Mouse (Mus musculus) neural tube, embryonic 12.5 days (tissue): ENCODE data around the gene Rhobtb1. TPM values are rescaled to one million over a fixed set of nuclear protein-coding genes. Genes with fewer than 3 reads are reported as not detected.

ENCODE experiments used
- ATAC-seq: fragments of 200-750 bp; cut with Nextera tagmentation; 2 replicates; pipeline ENCODE4 v1.8.0; 2017; ENCODE audit warnings: low read depth, mild to moderate bottlenecking, moderate TSS enrichment, moderate library complexity; ENCODE audit not compliant: low FRiP score
- H3K27ac ChIP-seq: fragments of 300-500 bp; sonication (generic); 2 replicates; pipeline ENCODE4 v1.5.1; 2016
- H3K27me3 ChIP-seq: fragments of 300-500 bp; sonication (generic); replicated peaks from 2 replicates; pipeline ENCODE4 v1.6.1; 2016; ENCODE audit warnings: mild to moderate bottlenecking
- H3K36me3 ChIP-seq: fragments of 300-500 bp; sonication (generic); 2 replicates; pipeline ENCODE4 v1.6.1; 2016; ENCODE audit warnings: mild to moderate bottlenecking
- H3K4me1 ChIP-seq: fragments of 300-500 bp; sonication (generic); 2 replicates; pipeline ENCODE4 v1.6.1; 2016
- H3K4me2 ChIP-seq: fragments of 300-500 bp; sonication (generic); replicated peaks from 2 replicates; pipeline ENCODE4 v1.6.1; 2016; ENCODE audit warnings: mild to moderate bottlenecking
- H3K4me3 ChIP-seq: fragments of 300-500 bp; sonication (generic); 2 replicates; pipeline ENCODE4 v1.5.1; 2016
- H3K9ac ChIP-seq: fragments of 300-500 bp; sonication (generic); 2 replicates; pipeline ENCODE4 v1.6.1; 2016; ENCODE audit warnings: mild to moderate bottlenecking
- H3K9me3 ChIP-seq: fragments of 300-500 bp; sonication (generic); 2 replicates; pipeline ENCODE4 v1.6.1; 2016; ENCODE audit warnings: mild to moderate bottlenecking
- WGBS: fragments of 180-500 bp; shearing (Covaris S2); methylation state at CpG from one replicate; pipeline ENCODE4 v1.1.7; 2016; 5-methylcytosine and 5-hydroxymethylcytosine counted together
- polyA plus RNA-seq: library from polyadenylated mRNA; unstranded; fragments of >200 nt; fragmentation: Nextera tagmentation; extraction: Ambion mirVana; gene quantifications from 2 replicates; pipeline ENCODE4 v1.2.1, GENCODE M21; 2016

Gene Rhobtb1
- 16.0 and 18.4 TPM in 2 replicates for polyA plus RNA-seq

DNA sequence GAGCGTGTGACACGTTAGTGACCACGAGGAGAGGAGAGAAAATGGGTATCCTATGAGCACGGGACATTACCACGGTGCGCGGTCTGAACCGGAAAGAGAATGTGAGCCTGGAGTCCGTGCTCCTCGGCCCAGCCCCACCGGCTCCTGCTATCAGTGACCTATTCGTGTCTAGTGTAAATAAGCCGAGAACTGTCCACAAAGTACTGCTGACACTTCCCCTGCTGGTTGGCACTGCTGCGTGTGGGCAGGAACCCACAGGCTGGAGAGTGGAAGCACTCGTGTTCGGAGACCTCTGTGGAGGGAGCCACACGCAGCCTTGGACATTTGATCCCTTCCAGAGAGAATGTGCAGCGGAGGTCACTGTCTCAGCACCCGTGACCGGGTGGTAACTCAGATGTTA, at the start of gene Rhobtb1:
Gene Rhobtb1 (plus strand): TSS at position 390 of the 400 bp plus-strand sequence.
- Histone ChIP-seq H3K9me3 (no peaks in the 10 kb centered on the region), H3K9ac (no peak within 1 kb of the TSS), H3K36me3 (no peaks in the 10 kb centered on the region), H3K4me3 (no peak within 1 kb of the TSS), H3K27ac (no peak within 1 kb of the TSS), H3K27me3 (no peaks in the 10 kb centered on the region), H3K4me2 (no peak within 1 kb of the TSS), H3K4me1 (no peaks in the 10 kb centered on the region)
- ATAC-seq, result no peak
- WGBS, result 86% methylated on average over 20 of the region's 20 CpGs

DNA sequence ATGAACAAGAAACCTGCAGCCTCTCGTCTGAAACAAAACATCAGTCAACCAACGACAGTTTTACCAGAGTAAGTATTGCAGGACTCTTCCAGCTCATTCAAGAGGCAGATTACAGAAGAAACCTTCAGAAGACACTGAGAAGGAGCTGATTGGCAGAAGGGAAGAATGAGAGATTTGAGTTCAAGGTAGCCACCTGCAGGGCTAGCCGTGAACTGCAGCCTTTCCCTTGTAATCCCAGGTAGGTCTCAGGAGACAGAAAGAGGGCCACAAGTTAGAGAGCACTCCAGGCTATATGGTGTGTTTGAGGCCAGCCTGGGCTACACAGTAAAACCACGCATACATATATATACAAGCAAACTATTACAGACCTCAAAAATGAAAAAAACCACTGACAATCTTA, 49.2 kb upstream of the Rhobtb1 start:
- no peak overlapping the region for H3K4me3 ChIP-seq
- H3K36me3 ChIP-seq, result no peaks in the 10 kb centered on the region
- no peak overlapping the region for H3K9ac ChIP-seq
- H3K4me1 ChIP-seq, result no peaks in the 10 kb centered on the region
- ATAC-seq, result no peak
- 79% methylated on average over 4 of the region's 4 CpGs for WGBS
- no peak overlapping the region for H3K27ac ChIP-seq
- 0 out of 2 replicates have a peak, but pooled peaks cover 2% of the 10 kb centered on the region for H3K9me3 ChIP-seq
- no peaks in the 10 kb centered on the region for H3K27me3 ChIP-seq
- H3K4me2 ChIP-seq, result no peak overlapping the region

DNA sequence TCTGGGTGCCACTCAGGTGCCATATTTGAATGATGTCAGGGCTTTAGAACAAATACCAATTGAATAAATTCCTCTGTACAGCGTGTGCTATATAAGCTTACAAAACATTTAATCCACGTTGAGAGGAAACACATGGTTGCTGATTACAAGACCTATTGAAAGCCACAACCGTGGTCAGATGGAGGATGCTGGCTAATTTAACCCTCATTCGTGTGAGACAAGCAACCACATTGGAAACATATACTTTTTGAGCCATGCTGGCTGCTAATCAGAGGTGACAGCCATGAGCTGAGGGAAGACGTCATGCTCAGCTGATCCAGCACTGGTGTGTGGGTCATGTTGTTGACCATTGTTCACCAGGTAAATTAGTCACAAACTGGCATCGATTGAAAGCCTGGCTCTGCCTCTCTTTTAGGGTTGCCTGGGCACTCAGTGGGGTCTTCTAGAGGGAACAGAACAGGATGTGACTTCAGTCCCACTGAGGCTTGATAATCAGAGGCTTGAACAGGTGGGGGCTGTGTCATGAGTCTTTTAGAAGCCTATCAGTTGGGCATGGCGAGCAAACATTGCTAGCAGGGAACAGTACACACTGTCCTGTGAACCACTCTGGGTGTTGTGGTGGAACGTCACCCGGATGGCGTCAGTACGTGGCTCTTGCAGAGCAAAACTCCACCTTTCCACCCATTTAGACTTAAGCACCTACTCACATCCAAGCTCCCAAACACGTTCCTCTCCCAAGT, 46.9 kb upstream of the Rhobtb1 start:
- no peak overlapping the region for H3K4me2 ChIP-seq
- ATAC-seq, result no peak
- no peaks in the 10 kb centered on the region for H3K9me3 ChIP-seq
- H3K27ac ChIP-seq, result no peak overlapping the region
- 91% methylated on average over 12 of the region's 12 CpGs for WGBS
- no peaks in the 10 kb centered on the region for H3K27me3 ChIP-seq
- no peaks in the 10 kb centered on the region for H3K36me3 ChIP-seq
- H3K4me3 ChIP-seq, result no peak overlapping the region
- no peaks in the 10 kb centered on the region for H3K4me1 ChIP-seq
- no peak overlapping the region for H3K9ac ChIP-seq

DNA sequence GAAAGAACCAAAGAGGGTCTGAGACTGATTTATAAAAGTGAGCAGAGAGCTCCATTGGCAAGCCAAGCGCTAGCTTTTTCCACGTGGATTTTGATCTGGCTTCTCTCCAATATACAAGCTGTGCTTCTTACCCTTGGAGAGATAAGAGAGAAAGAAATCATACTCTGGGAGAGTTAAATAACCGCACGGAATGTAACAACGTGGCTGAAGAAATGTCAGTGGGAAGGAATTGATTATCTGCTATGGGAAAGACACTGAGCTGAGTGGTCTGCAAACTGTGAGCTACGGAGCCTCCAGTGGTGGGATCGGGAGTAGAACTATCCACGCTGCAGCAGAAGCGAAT, 46.4 kb upstream of the Rhobtb1 start:
- Histone ChIP-seq H3K4me1 (no peaks in the 10 kb centered on the region), H3K4me3 (no peak overlapping the region), H3K9me3 (no peaks in the 10 kb centered on the region), H3K27me3 (no peaks in the 10 kb centered on the region), H3K36me3 (no peaks in the 10 kb centered on the region), H3K4me2 (no peak overlapping the region), H3K9ac (no peak overlapping the region), H3K27ac (no peak overlapping the region)
- 82% methylated on average over 9 of the region's 9 CpGs for WGBS
- no peak for ATAC-seq

DNA sequence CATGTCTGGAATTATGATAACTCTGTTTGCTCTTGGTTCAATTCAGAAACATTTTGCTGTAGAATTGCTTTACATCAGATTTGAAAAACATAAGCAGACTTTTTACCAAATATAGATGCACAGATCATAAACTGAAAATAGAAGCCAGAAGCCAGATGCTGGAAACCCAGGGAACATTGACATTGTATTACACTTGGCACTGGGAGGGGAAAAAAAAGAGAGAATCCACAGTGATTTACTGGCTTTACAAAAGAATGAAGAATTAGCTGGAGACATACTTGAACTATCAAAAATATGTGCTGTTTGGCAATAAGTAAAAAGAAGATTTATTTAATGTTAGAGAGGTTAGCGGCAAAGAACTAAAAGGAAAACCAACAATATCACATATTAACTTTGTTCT, 44.4 kb upstream of the Rhobtb1 start:
- Histone ChIP-seq H3K4me3 (no peak overlapping the region), H3K4me2 (no peak overlapping the region), H3K36me3 (no peaks in the 10 kb centered on the region), H3K27me3 (no peaks in the 10 kb centered on the region), H3K27ac (no peak overlapping the region), H3K9ac (no peak overlapping the region), H3K9me3 (no peaks in the 10 kb centered on the region), H3K4me1 (no peaks in the 10 kb centered on the region)
- 90% methylated on average over 1 of the region's 1 CpGs for WGBS
- no peak for ATAC-seq

DNA sequence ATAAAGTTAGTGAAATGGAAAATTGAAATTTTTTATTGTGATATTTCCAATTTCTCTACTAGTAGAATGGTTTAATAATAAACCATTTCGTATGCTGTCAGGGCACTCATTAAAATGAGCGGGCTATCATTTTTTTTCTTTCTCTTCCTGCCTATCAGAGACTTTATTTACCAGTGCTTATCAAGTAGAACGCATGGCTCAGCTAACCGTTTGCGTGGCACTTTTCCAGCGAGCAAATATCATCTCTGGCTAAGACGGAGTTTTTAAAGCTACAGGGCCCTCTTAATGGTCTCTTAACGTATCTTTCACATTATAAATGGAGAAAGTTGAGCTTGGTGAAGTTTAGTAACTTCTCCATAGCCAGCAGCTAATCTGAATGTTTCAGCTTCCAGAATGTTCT, 44.0 kb upstream of the Rhobtb1 start:
- H3K36me3 ChIP-seq, result no peaks in the 10 kb centered on the region
- no peak overlapping the region for H3K9ac ChIP-seq
- ATAC-seq, result no peak
- no peak overlapping the region for H3K4me3 ChIP-seq
- no peaks in the 10 kb centered on the region for H3K4me1 ChIP-seq
- no peak overlapping the region for H3K27ac ChIP-seq
- no peak overlapping the region for H3K4me2 ChIP-seq
- no peaks in the 10 kb centered on the region for H3K9me3 ChIP-seq
- H3K27me3 ChIP-seq, result no peaks in the 10 kb centered on the region
- WGBS, result 83% methylated on average over 8 of the region's 8 CpGs

DNA sequence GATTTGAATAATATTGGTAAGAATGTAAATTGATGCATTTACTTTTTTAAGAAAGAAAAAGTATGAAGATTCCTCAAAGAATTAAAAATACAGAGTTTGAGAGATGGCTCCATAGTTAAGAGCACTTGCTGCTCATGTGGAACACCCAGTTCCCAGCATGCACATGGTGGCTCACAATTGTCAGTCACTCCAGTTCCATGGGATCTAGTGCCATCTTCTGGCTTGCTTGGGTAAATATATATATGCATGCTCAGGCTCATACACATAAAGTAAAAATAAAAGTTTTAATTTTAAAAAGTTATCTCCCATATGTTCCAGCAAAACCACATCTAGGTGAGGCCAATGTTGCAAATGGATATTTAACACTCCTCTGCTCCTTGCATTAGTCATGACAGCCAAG, 36.9 kb upstream of the Rhobtb1 start:
- Histone ChIP-seq H3K9me3 (no peaks in the 10 kb centered on the region), H3K4me2 (no peak overlapping the region), H3K27me3 (no peaks in the 10 kb centered on the region), H3K9ac (no peak overlapping the region), H3K36me3 (no peaks in the 10 kb centered on the region), H3K4me1 (no peaks in the 10 kb centered on the region), H3K27ac (no peak overlapping the region), H3K4me3 (no peak overlapping the region)
- no peak for ATAC-seq

DNA sequence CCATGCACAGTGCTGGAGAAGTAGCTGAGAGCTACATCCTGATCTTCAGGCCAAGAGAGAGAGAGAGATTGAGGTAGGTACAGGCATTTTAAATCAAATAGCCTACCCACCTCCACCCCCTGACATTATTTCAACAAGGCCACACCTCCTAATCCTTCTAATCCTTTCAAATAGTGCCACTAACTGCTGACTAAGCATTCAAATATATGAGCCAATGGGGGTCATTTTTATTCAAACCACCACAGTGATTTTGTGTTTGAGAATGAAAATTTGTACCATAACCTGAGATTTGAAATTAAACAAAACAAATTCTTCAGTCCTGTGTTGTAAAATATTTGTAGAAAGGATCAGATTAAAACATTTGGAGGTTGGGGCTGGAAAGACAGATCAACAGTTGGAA, 33.2 kb upstream of the Rhobtb1 start:
- no peak overlapping the region for H3K27ac ChIP-seq
- no peak overlapping the region for H3K9ac ChIP-seq
- no peak for ATAC-seq
- no peaks in the 10 kb centered on the region for H3K4me1 ChIP-seq
- H3K4me3 ChIP-seq, result no peak overlapping the region
- no peaks in the 10 kb centered on the region for H3K9me3 ChIP-seq
- no peaks in the 10 kb centered on the region for H3K36me3 ChIP-seq
- H3K4me2 ChIP-seq, result no peak overlapping the region
- no peaks in the 10 kb centered on the region for H3K27me3 ChIP-seq

DNA sequence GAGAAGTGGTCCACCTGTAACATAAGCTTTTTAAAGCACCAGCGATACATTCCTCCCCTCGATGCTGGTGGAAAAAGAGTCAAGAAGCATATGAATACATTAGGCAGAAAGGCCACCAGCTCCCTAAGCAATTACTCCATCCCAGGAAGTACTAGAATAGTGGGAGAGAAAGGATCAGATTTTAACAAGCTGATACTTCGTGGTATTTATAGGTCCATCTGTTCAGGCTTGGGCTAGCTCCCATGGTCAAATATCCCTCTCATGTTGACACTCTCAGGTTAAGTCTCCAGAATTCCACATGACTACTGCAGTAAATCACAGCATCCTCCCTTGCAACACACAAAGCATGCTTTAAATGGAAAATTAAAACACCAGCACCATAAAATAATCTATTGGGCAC, 32.3 kb upstream of the Rhobtb1 start:
- Histone ChIP-seq H3K27me3 (no peaks in the 10 kb centered on the region), H3K27ac (no peak overlapping the region), H3K4me1 (no peaks in the 10 kb centered on the region), H3K9me3 (no peaks in the 10 kb centered on the region), H3K36me3 (no peaks in the 10 kb centered on the region), H3K4me2 (no peak overlapping the region), H3K4me3 (no peak overlapping the region), H3K9ac (no peak overlapping the region)
- 79% methylated on average over 3 of the region's 3 CpGs for WGBS
- ATAC-seq, result no peak

DNA sequence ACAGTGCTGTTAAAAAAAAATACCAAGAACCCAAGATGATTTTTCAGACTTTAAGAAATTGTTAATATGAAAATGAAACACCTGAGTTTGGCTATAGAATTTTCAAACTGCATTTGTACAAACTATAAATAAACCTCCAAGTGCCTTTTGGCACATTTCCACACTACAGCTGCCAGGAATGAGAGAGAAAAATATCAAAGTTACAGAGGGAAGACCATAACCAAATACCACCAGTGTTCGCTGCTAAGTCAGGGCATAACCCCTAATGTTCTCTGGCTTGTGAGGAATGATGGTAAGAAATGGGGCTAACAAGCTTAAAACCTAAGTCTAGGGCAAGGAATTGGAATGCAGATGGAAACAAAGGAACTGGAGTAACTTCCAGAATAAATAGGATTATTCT, 31.8 kb upstream of the Rhobtb1 start:
- ATAC-seq, result no peak
- no peaks in the 10 kb centered on the region for H3K36me3 ChIP-seq
- WGBS, result 83% methylated on average over 1 of the region's 1 CpGs
- H3K4me2 ChIP-seq, result no peak overlapping the region
- no peaks in the 10 kb centered on the region for H3K4me1 ChIP-seq
- no peak overlapping the region for H3K27ac ChIP-seq
- H3K9me3 ChIP-seq, result no peaks in the 10 kb centered on the region
- H3K9ac ChIP-seq, result no peak overlapping the region
- H3K27me3 ChIP-seq, result no peaks in the 10 kb centered on the region
- no peak overlapping the region for H3K4me3 ChIP-seq

DNA sequence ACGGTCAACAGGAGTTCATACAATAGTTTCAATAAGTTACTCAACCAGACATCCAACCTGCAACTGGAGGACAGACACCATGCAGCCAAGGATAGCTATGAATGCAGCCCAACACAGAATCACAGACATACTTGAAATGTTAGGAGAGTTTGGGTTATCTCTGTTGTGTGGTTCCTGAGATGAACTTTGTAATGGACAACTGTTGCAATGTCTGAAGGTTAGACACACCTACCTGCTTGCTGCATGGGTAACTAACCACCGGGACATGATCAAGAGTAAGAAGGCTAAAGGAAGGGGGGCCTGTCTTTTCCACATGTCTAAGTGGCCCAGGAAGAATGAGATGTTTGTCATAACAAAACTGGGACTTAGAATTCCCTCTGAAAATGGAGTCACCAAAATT, 24.7 kb upstream of the Rhobtb1 start:
- H3K9ac ChIP-seq, result no peak overlapping the region
- 0 out of 2 replicates have a peak, but pooled peaks cover 2% of the 10 kb centered on the region for H3K4me1 ChIP-seq
- no peak overlapping the region for H3K4me2 ChIP-seq
- WGBS, result 96% methylated on average over 2 of the region's 2 CpGs
- no peaks in the 10 kb centered on the region for H3K27me3 ChIP-seq
- ATAC-seq, result no peak
- H3K9me3 ChIP-seq, result no peaks in the 10 kb centered on the region
- no peak overlapping the region for H3K4me3 ChIP-seq
- H3K27ac ChIP-seq, result no peak overlapping the region
- H3K36me3 ChIP-seq, result no peaks in the 10 kb centered on the region

DNA sequence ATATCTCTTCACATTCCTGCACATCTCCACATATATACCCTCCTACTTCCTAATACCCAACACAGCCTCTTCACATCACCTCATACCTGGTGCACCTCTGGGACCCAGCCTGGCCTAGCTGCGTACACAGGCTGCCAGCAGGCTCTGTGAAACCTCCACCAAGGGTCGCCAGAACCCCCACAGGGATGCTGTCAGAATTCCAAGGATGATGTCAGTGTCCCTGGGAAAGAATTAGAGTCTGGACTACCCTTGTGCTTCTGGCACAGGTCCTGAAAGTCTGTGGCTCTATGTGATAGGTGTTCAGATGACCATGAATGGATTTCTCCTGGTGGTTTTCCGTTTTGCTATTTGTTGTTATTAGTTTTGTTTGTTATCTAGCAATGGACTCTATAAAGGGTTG, 22.7 kb upstream of the Rhobtb1 start:
- ATAC-seq, result no peak
- Histone ChIP-seq H3K36me3 (no peaks in the 10 kb centered on the region), H3K27ac (no peak overlapping the region), H3K27me3 (no peaks in the 10 kb centered on the region), H3K9ac (no peak overlapping the region), H3K4me3 (no peak overlapping the region), H3K4me2 (no peak overlapping the region), H3K4me1 (0 out of 2 replicates have a peak, but pooled peaks cover 2% of the 10 kb centered on the region), H3K9me3 (no peaks in the 10 kb centered on the region)
- WGBS, result 84% methylated on average over 3 of the region's 3 CpGs

DNA sequence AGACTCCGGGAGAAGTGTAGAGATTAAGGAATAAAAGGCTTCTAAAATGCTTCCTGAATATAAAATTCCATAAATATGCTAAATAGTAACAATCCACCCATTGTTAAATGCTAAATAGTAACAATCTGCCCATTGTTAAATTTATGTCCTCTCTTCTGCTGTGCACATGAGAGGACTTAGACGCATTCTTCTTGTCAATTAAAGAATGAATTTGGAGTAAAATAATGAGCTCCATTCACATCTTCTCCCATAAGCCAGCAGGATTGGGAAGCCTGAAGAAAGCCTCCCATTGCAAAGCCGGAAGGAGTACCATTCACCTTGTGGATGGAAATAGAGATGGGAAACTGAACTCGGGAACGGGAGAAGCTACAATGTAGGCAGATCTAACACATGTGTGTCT, 20.6 kb upstream of the Rhobtb1 start:
- Histone ChIP-seq H3K4me1 (0 out of 2 replicates have a peak, but pooled peaks cover 2% of the 10 kb centered on the region), H3K27ac (no peak overlapping the region), H3K9ac (no peak overlapping the region), H3K27me3 (no peaks in the 10 kb centered on the region), H3K4me3 (no peak overlapping the region), H3K36me3 (no peaks in the 10 kb centered on the region), H3K9me3 (no peaks in the 10 kb centered on the region), H3K4me2 (no peak overlapping the region)
- ATAC-seq, result no peak
- WGBS, result 62% methylated on average over 5 of the region's 5 CpGs
